Mouse (Mus musculus) kidney, adult 2 months (tissue): ENCODE results near the gene Babam1.

Source experiments
- CTCF ChIP-seq: fragments of 200-500 bp; conservative IDR thresholded peaks from 2 replicates; pipeline ENCODE4 v1.5.1; 2011; ENCODE audit warnings: low read depth, mild to moderate bottlenecking, control low read depth, low read length, moderate library complexity, mixed read lengths; ENCODE audit not compliant: insufficient read depth, insufficient read length
- POLR2A ChIP-seq: fragments of 200-500 bp; IDR thresholded peaks from one replicate; pipeline ENCODE4 v1.6.1; 2011; ENCODE audit warnings: low read depth, low read length, control low read depth

DNA sequence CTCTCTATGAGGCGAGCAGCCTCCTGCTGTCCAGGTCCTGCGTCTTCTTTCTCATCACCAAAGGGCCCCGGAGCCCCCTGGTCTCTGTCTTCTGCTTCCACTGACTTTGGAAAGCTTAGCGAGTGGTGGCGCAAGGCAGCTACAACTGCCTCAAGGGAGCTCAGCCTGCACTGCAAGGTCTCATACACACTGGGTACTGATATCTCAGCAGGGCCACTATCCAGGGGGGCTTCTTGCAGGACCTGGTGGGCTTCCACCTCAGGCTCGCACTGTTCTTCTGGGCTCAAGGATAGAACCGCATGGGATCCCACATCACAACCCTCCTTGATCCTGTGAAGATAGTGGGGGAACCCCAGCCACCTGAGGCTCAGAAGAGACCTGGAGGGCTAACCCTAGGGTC lies 2.2 kb upstream of the Babam1 start:
- TF ChIP-seq CTCF (no peak), POLR2A (no peak)
